Mouse (Mus musculus) neural tube, embryonic 10.5 days (tissue): ENCODE measurements around the gene Il17rb.

Experiments used
- DNase-seq: peaks from one replicate; pipeline ENCODE4 v3.0.0-alpha.2; 2017; ENCODE audit warnings: low spot score; ENCODE audit errors: extremely low spot score

The Il17rb gene

DNA sequence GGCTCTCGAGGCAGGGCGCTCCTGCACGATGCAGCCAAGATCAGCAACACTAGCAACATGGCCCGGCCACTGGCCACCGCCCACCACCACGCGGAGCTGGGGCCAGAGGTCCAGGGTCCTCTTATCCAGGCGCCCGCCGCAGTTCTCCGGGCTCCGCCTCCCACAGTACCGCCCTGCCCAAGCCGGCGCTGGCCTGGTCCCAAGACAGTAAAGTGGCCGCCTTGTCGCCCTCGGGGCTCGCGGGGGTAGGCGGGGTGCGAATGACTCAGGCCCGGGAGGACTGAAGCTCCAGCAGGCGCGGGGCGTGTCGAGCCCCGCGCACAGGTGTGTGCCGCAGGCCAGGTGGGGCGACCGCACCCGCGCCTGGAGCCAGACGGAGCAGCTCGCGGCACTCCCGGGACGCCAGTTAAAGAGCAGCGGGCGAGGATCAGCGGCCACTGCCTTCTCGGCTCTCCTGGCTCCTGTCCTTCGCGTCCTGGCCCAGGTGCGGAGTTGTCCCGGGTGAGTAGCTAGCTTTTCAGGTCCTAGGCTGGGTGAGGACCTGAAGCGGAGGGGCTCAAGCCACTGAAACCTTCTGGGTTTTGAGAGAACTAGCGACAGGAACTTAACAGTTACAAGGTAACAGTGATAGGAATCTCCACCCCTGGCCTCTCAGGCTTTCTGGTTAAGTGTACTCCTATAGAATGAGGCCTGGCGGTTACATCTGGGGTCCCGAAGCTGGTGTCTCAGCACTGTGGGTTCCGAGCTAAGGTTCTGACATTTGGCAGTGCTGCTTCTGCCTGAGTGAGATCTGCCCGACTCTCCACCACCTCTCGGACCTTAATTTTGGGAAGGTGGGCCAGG is at the start of gene Il17rb, which contains the start of gene Chdh:
TSS of gene Il17rb (minus strand) at position 164 of the 843 bp plus-strand sequence.
TSS of gene Chdh (plus strand) at position 291 of the 843 bp plus-strand sequence.
- peak; percentile 54 for DNase-seq

GRCm38 (mm10) chr14:30056031-30056766 is 47.5 kb upstream of the Il17rb start:
- no peak for DNase-seq

DNA sequence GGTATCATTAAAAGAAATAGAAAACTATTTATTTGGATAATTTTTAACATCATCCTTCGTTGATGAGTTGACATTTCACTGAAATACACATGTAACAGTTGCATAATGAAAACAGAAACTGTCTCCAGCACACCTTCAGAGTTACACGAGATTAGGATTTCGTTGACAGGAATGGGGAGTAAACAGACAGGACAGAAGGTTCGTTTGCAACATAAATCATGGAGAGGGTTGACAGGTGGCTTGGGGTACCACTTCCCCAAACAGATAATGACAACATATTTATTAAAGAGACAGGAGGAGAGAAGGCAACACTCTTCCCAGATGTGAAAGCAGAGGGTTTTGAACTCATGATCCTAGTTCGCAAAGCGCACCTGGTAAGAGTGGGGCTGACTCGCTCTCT is 46.2 kb upstream of the Il17rb start:
- no peak for DNase-seq

- no peak for DNase-seq
Measured at GRCm38 (mm10) chr14:30050280-30050679, 41.6 kb upstream of the Il17rb start.

- no peak for DNase-seq
Measured at GRCm38 (mm10) chr14:30048049-30048448, 39.4 kb upstream of the Il17rb start.

DNA sequence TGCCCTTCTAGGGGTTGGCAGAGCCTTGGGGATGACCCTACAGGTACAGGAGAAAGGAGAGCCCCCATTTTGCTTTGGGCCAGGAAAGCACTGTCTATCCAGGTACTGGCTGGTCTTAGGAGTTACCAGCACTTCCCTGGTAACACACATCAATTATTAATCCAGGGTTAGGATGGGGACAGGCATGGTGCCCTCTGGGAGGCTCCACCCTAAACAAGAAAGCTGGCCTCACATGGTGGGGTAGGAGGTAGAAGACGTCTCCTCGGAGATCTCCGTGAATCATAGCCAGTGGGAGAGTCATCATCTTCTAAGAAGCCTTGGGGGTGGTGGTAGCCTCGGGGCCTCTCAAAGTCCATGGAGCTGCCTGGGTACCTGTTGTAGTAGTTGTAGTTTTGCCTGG is 38.3 kb upstream of the Il17rb start:
- no peak for DNase-seq

- no peak for DNase-seq
Measured at GRCm38 (mm10) chr14:30045704-30046220, 37.1 kb upstream of the Il17rb start.

DNA sequence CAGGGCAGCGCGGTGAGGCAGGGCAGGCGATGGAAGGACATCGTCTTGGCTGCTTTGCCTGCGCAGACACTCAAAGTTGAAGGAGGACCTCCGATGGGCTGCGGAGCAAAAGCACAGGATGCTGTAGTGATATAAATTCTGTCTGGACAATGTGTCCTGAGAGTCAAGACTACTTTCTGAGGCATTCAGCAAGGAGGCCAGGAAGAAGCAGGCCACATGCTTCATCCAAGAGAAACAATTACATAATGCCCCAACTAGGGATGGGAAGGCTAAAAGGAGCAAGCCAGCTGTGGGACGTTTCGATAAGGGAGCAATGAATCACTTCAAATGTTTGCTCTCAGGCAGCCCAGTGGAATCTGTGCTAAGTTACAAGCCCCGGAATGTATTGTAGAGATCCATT is 36.5 kb upstream of the Il17rb start:
- DNase-seq = no peak

DNA sequence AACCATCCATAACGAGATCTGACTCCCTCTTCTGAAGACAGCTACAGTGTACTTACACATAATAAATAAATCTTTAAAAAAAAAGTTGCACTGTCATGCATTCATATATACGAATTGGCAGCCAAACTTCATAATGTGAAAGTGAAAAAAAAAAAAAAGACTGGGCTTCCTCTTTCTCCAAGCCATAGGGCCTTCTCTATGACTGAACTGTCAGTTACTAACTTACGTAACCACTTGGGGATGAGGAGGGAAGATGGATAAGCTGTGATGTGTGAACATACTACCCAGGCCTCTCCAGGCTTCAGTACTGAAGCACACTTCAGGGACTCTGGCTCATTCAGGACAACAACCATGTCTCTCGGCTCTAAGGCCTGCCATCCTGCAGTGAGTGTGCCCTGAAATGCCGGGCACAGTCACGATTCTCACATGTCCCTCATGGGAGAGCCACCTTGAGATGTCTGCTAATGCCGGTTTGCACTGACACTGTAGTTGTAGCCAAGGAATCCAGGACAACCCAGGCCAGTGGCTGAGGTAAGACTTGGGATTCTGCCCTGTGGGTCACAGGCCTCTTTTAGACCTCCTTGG is 34.8 kb upstream of the Il17rb start:
- no peak for DNase-seq

GRCm38 (mm10) chr14:30041836-30042235 is 33.1 kb upstream of the Il17rb start:
- no peak for DNase-seq

DNA sequence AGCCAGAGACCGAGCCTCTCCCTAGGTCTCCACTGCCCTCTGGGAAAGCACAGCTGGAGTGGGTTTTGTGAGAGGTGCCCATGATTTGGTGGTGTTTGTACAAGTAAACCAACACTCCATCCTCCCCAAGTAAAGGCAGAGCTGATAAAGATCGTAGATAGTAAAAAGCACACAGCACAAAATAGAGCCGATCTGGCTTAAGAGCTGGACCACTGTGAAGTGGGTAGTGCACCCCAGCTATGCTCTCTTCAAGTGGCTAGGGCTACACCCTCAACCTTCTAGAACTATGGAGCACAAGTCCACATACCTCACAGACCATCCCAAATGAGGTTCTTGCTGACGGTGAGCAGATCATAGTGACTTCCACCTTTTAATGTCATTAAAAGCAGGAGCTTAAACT is 30.7 kb upstream of the Il17rb start:
- no peak for DNase-seq

DNA sequence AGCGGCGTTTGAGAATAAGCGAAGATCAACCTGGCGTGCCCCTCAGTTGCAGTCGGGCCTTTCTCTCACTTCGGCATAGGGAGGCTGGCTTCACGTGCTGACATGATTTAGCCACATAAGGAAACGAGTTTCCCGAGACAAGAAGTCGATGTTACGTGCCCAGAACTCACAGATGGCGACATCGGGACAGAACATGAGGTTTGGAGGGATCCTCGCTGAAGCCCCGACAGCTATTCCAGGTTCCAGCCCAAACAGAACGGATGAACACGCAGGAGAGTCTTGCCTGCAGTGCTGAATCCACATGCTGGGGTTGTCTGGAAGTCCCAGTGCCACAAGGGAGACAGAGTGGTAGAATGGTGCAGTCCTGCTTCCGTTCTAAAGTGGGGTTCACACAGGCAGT is 29.7 kb upstream of the Il17rb start:
- DNase-seq = no peak

DNA sequence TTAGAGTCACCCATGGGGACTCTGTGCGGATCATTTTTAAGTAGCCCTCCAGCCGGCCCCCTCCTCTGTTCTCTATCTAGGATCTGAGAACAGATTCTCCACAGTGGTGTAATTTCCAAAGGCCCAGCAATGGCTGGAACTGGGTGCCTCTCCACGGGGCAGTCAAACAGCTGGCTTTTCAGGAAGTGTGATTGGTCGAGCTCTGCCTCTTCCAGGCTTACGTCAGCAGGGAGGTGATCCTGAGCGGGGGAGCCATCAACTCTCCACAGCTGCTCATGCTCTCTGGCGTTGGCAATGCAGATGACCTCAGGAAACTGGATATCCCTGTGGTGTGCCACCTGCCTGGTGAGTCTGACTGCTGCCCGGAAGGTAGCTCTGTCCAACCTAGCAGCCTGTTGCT is 24.7 kb upstream of the Il17rb start:
- DNase-seq = no peak

DNA sequence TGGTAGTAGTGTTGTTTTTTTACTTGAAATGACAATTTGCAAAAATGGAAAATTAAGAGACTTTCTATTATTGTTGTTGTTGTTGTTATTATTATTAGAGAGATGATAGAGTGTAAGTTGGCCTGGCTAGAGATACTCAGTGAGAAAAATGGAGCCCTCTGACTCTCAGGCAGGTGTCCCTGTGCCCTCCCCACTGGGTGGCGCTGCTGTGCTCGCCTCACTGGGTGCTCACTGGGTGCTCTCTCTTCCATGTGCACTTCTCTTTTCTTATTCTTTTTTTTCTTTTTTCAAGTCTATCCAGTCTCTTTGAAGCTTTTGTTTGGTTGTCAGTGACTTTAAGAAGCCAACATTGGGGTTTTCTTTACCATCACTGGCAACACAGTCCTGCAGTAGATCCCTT is 18.7 kb upstream of the Il17rb start:
- no peak for DNase-seq

DNA sequence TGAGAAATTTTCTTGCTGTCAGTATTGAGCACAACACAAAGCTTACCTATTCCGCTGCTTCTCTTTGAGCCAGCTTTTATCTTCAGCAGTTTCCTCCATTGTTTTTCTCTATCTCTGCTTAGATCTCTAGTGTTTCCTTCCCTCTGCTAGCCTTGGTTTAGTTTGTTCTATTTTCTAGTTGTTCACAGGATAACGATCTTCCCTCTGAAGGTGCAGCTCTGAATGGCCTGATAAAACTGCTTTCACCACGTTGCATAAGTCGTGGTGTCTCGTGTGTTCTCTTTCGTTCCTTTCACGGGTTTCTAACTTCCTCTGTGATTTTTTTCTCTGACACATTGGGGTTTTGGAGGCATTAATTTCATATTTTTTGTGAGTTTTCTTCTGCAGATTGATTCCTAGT is 15.7 kb upstream of the Il17rb start:
- no peak for DNase-seq

DNA sequence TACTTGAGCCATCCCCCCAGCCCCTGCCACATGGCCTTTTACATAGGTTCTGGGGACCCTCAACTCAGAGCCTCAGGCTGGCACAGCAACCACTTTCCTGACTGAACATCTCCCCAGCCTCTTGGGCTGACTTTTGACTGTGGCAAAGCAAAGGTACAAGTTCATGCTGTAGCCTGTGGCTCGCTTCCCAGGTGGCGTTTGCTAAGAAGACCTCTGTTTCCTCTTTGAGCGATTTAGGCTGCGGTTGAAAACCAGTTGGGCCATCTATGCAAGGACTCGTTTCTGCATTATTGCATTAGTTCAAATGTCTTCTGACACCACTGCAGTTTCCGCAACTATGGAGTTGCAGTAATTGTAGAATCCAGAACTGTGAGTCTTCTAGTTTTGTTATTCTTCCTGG is 13.8 kb upstream of the Il17rb start:
- DNase-seq = no peak

DNA sequence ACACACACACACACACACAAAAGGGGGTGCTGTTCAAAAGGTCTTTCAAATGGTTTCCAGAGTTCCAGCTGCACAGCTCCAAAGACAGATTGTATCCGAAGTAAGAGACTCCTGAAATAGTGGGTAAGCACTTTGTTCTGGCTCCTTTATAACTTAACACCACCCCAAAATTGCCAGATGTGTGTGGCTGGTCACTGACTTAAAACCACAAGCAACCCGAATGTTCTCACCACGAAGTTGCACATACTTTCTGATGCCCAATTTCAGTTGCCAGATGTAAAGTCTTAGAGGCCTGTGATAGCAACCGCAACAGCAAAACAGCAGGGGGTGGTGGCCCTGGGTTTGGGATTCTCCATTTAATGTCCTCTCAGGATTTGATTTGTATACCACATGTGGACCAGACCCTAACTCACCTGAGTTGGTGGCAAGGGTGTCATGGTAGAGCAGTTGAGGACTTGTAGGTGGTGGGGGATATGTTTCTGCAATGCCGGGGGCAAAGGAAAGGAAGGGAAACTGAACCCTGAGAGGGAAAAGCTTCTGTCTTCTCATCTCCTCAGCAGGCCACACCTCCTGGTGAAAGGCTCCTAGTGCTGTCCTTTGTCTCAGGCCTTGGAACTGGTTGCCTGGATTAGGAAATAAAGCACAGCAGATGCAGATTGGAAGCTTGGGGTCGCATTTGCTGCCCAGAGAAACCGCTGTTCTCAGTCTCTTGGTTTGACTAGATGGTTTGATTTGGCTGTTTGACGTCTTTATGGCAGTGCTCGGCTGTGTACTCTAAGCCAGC is 11.3 kb upstream of the Il17rb start:
- no peak for DNase-seq

DNA sequence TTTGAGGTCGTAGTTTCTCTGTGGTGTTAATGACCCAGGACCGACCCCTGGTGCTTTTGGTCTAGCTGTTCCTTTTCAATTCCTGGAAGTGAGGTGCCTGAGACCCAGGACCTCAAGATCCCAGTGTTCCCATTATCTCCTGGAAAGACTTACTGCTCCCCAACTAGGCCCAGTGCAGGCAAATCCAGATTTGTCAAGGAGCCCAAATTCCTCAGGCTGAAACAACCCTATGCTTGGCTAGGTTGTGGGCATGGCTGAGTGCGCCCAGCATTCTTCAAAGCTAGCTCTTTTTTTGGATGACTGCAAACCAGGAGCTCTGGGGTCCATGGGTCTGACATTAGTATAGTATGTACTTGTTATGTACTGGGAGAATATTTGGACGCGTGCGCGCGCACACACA is 10.7 kb upstream of the Il17rb start:
- no peak for DNase-seq

GRCm38 (mm10) chr14:30018846-30019245 is 10.2 kb upstream of the Il17rb start:
- no peak for DNase-seq

DNA sequence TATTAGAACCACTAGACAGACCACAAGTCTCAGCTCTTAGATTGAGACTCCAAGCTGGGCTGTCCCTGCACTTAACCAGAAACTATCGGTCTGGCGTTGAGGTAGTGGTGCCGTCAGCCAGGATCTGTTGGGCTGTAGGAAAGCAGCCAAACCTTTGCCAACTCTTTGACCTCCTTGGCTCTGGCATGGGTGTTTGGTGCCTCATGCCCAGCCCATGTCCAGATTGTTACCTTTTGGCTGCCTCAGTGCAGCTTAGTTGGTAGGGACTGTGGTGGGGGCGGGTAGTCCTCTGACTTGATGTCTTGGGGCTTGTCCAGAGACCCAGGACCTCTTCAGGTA is 9.7 kb upstream of the Il17rb start:
- DNase-seq = no peak

- DNase-seq = no peak
Measured at GRCm38 (mm10) chr14:30017794-30018462, 9.2 kb upstream of the Il17rb start.
